Mouse (Mus musculus): ENCODE data around the gene Gprasp2. TPM values are rescaled to one million over a fixed set of nuclear protein-coding genes. Genes with fewer than 3 reads are reported as not detected.

The Gprasp2 gene
- polyA plus RNA-seq, 1 experiment from 2014 or later: 2.1 TPM

DNA sequence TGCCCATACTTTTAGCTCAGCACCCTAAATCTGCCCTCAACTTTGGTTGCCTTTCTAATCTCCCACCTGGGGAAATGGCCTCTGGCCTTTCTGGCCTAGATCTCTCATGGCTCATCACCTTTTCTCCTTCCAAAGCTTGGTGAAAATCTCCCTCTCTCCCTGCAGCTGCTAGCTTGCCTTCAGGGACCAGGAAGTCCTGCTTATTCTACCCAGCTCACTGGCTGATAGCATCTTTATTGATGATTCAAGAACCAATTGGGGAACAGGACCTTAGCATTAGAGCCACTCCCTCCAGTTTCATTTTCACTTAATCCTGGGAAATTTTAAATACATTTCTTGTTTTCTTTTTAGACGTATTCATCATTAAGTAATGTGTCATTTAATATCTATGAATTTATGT lies 37.8 kb downstream of the Gprasp2 start:
- Histone ChIP-seq H3K4me1 (ENCODE audit: insufficient read depth, low read depth, low read length) (no peaks in the 10 kb centered on the region), H3K9ac (replicated peaks; ENCODE audit: low read depth) (no peak overlapping the region), H3K4me3 (ENCODE audit: low read depth, low read length) (no peak overlapping the region), H3K27ac (ENCODE audit: low read length) (no peak overlapping the region), H3K27me3 (replicated peaks; ENCODE audit: insufficient read depth, low read length) (no peaks in the 10 kb centered on the region), H3K4me2 (replicated peaks; ENCODE audit: low read depth, low read length) (no peak overlapping the region), H3K36me3 (ENCODE audit: insufficient read depth, low read length) (no peaks in the 10 kb centered on the region), H3K9me3 (ENCODE audit: low read length) (no peaks in the 10 kb centered on the region)
- 71% methylated on average over 1 of the region's 1 CpGs for WGBS
- TF ChIP-seq CTCF (IDR thresholded peaks at IDR 0.05): no peak
- no peak for TF ChIP-seq EP300 (IDR thresholded peaks at IDR 0.05)
- DNase-seq (ENCODE audit: low spot score) (no peak), ATAC-seq (no peak)

DNA sequence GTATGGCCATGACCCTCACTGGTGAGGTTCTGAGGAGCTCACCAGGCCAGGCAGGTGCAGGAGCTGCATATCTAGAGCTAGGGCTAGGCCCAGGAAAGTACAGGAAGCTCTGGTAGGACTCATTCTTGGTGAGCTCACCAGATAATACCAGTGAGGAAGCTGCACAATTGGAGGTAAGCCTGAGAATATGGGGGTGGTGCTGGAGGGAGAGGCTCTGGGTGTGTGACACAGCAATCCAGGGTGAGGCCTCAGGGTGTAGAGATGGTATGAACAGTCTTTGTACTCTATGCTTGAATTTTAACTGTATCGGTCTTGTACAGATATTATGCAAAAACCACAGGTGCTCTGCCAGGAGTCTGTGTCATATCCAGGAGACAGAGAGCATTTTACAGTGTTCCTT lies 40.8 kb downstream of the Gprasp2 start:
- 100% methylated on average over 1 of the region's 1 CpGs for WGBS
- TF ChIP-seq EP300 (IDR thresholded peaks at IDR 0.05) (no peak), CTCF (IDR thresholded peaks at IDR 0.05) (no peak)
- no peaks in the 10 kb centered on the region for H3K4me1 ChIP-seq (ENCODE audit: insufficient read depth, low read depth, low read length)
- H3K9ac ChIP-seq (replicated peaks; ENCODE audit: low read depth): no peak overlapping the region
- DNase-seq (ENCODE audit: low spot score): no peak
- no peak overlapping the region for H3K27ac ChIP-seq (ENCODE audit: low read length)
- H3K36me3 ChIP-seq (ENCODE audit: insufficient read depth, low read length): no peaks in the 10 kb centered on the region
- no peak overlapping the region for H3K4me2 ChIP-seq (replicated peaks; ENCODE audit: low read depth, low read length)
- H3K9me3 ChIP-seq (ENCODE audit: low read length): no peaks in the 10 kb centered on the region
- no peak for ATAC-seq
- no peak overlapping the region for H3K4me3 ChIP-seq (ENCODE audit: low read depth, low read length)
- no peaks in the 10 kb centered on the region for H3K27me3 ChIP-seq (replicated peaks; ENCODE audit: insufficient read depth, low read length)

DNA sequence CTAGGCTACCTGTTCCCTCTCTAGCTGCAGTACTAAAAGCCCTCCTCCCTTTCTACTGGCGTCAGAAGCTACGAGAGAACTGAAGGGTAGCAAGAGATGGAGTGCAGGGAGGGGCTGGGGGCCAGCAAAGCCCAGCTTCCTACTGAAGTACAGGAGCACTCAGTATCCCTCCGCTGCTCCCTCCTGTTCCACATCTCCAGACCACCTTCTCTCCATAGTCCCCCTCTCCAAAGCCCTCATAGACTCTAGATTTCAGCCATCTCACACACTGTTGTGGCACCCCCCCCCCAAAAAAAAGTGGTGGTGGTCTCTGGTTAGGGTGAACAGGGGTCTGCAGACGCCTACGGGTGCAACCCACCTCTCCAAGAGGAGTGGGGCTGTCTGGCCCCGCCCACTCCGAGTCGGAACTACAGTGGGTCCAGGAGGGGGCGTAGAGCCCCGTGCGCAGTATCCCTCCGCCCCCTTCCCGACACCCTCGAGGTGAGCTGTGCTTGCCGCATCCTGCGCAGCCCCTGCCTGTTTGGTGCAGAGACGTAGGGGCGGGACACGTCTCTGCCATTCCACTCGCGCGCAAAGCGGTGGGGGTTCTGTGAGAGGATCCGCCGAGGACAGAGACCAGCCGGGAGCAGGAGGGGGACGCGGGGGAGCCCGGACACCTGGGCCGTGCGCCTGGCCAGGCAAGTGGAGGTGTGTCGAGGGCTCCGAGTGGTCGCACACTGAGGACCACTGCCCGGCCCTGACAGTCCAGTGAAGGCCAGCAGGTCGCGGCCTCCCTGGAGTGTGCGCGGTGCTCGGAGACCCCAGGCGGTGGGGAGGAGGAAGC lies 46.8 kb downstream of the Gprasp2 start:
- DNase-seq (ENCODE audit: low spot score) (peak; percentile 77), ATAC-seq (peak; percentile 96)
- Histone ChIP-seq H3K4me3 (ENCODE audit: low read depth, low read length) (peak overlapping the region; percentile 62), H3K9me3 (ENCODE audit: low read length) (no peaks in the 10 kb centered on the region), H3K9ac (replicated peaks; ENCODE audit: low read depth) (peak overlapping the region; percentile 58), H3K27ac (ENCODE audit: low read length) (peak overlapping the region; percentile 51; the same call in 1 of the 2 replicates), H3K4me2 (replicated peaks; ENCODE audit: low read depth, low read length) (peak overlapping the region; percentile 67), H3K4me1 (ENCODE audit: insufficient read depth, low read depth, low read length) (no peaks in the 10 kb centered on the region), H3K27me3 (replicated peaks; ENCODE audit: insufficient read depth, low read length) (no peaks in the 10 kb centered on the region), H3K36me3 (ENCODE audit: insufficient read depth, low read length) (no peaks in the 10 kb centered on the region)
- TF ChIP-seq EP300 (IDR thresholded peaks at IDR 0.05) (no peak), CTCF (IDR thresholded peaks at IDR 0.05) (peak; percentile 26)
- WGBS: 15% methylated on average over 38 of the region's 41 CpGs

DNA sequence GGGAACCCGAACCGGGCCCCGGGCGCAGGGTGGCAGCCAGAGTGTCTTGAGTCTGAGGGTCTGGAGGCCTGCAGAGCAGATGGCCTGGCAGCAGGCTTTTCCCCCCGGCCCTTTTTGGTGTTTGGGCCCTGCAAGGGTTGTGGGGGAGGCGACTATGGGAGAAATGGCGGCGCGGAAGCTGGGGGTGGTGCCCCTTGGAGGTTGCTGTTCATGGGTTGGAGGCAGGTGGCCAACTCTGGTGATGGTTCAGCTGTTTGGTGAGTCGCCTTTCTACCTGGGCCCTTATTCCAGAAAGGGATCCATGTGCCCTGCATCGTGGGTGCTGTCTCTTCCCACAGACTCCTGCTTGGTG lies 47.4 kb downstream of the Gprasp2 start:
- no peak for TF ChIP-seq CTCF (IDR thresholded peaks at IDR 0.05)
- TF ChIP-seq EP300 (IDR thresholded peaks at IDR 0.05): no peak

More for the DNA sequence above, 47.4 kb downstream of the Gprasp2 start:
- Histone ChIP-seq H3K9ac (replicated peaks; ENCODE audit: low read depth) (peak overlapping the region; percentile 58), H3K9me3 (ENCODE audit: low read length) (no peaks in the 10 kb centered on the region), H3K27me3 (replicated peaks; ENCODE audit: insufficient read depth, low read length) (no peaks in the 10 kb centered on the region), H3K27ac (ENCODE audit: low read length) (peak overlapping the region; percentile 51; the same call in 1 of the 2 replicates), H3K4me1 (ENCODE audit: insufficient read depth, low read depth, low read length) (no peaks in the 10 kb centered on the region), H3K4me3 (ENCODE audit: low read depth, low read length) (peak overlapping the region; percentile 62), H3K36me3 (ENCODE audit: insufficient read depth, low read length) (no peaks in the 10 kb centered on the region), H3K4me2 (replicated peaks; ENCODE audit: low read depth, low read length) (peak overlapping the region; percentile 67)
- 15% methylated on average over 11 of the region's 11 CpGs for WGBS
- DNase-seq (ENCODE audit: low spot score) (peak; percentile 26), ATAC-seq (peak; percentile 16)

Other genes starting within 250 kb of the Gprasp2 start
- 0.07 TPM in 1 of 2 replicates, not detected in the other for gene Nxf7, start 240.3 kb upstream of the Gprasp2 start, polyA plus RNA-seq (2015; fragmentation: Nextera tagmentation; extraction: Ambion mirVana)
- not detected in 2 replicates for gene Prame, start 211.3 kb upstream of the Gprasp2 start, polyA plus RNA-seq (2015; fragmentation: Nextera tagmentation; extraction: Ambion mirVana)
- gene Tcp11x2, start 145.2 kb upstream of the Gprasp2 start, polyA plus RNA-seq (2015; fragmentation: Nextera tagmentation; extraction: Ambion mirVana): not detected in 2 replicates
- not detected in 2 replicates for gene Tmsb15a, start 113.8 kb upstream of the Gprasp2 start, polyA plus RNA-seq (2015; fragmentation: Nextera tagmentation; extraction: Ambion mirVana)
- 6.7 and 8.4 TPM in 2 replicates for gene Armcx5, start 96.3 kb upstream of the Gprasp2 start, polyA plus RNA-seq (2015; fragmentation: Nextera tagmentation; extraction: Ambion mirVana)
- 11.5 and 14.7 TPM in 2 replicates for gene Gprasp1, start 96.3 kb upstream of the Gprasp2 start, polyA plus RNA-seq (2015; fragmentation: Nextera tagmentation; extraction: Ambion mirVana)
- gene Bhlhb9, start 41.4 kb upstream of the Gprasp2 start, polyA plus RNA-seq (2015; fragmentation: Nextera tagmentation; extraction: Ambion mirVana): 17.0 and 20.7 TPM in 2 replicates
- gene Arxes2, start 154.8 kb downstream of the Gprasp2 start, polyA plus RNA-seq (2015; fragmentation: Nextera tagmentation; extraction: Ambion mirVana): 79.0 and 99.6 TPM in 2 replicates
- gene Arxes1, start 194.3 kb downstream of the Gprasp2 start, polyA plus RNA-seq (2015; fragmentation: Nextera tagmentation; extraction: Ambion mirVana): 5.6 and 6.8 TPM in 2 replicates
- gene Bex2, start 229.2 kb downstream of the Gprasp2 start, polyA plus RNA-seq (2015; fragmentation: Nextera tagmentation; extraction: Ambion mirVana): 250 and 327 TPM in 2 replicates
- gene Nxf3, start 246.2 kb downstream of the Gprasp2 start, polyA plus RNA-seq (2015; fragmentation: Nextera tagmentation; extraction: Ambion mirVana): 0.07 and 0.08 TPM in 2 replicates

Data from lung, postnatal 0 days (tissue).